Mouse (Mus musculus): Measurements from ENCODE around the gene Agap1.
A peak's percentile ranks its signal among the peaks of the same experiment; 100 is the strongest.

Agap1 gene

GRCm38 (mm10) chr1:89509763-89510340 is 55.2 kb downstream of the Agap1 start:
- DNase-seq: no peak

- DNase-seq: no peak
Observed at GRCm38 (mm10) chr1:89510731-89511130, 56.1 kb downstream of the Agap1 start.

GRCm38 (mm10) chr1:89513616-89514283 is 59.1 kb downstream of the Agap1 start:
- DNase-seq: no peak

GRCm38 (mm10) chr1:89515808-89516560 is 61.4 kb downstream of the Agap1 start:
- no peak for DNase-seq

GRCm38 (mm10) chr1:89517817-89518216 is 63.2 kb downstream of the Agap1 start:
- no peak for DNase-seq

GRCm38 (mm10) chr1:89519914-89520643 is 65.5 kb downstream of the Agap1 start:
- no peak for DNase-seq

GRCm38 (mm10) chr1:89521406-89521805 is 66.8 kb downstream of the Agap1 start:
- DNase-seq: no peak

GRCm38 (mm10) chr1:89521935-89522535 is 67.4 kb downstream of the Agap1 start:
- no peak for DNase-seq

GRCm38 (mm10) chr1:89524369-89524768 is 69.8 kb downstream of the Agap1 start:
- DNase-seq: peak; percentile 94 to 97

GRCm38 (mm10) chr1:89524998-89525397 is 70.4 kb downstream of the Agap1 start:
- peak in 1 of 2 experiments; percentile 31 for DNase-seq

GRCm38 (mm10) chr1:89525825-89526224 is 71.2 kb downstream of the Agap1 start:
- peak; percentile 85 to 88 for DNase-seq

- DNase-seq: no peak
Observed at GRCm38 (mm10) chr1:89528671-89529276, 74.2 kb downstream of the Agap1 start.

GRCm38 (mm10) chr1:89533702-89534101 is 79.1 kb downstream of the Agap1 start:
- no peak for DNase-seq

- no peak for DNase-seq
Observed at GRCm38 (mm10) chr1:89535206-89535605, 80.6 kb downstream of the Agap1 start.

- DNase-seq: no peak
Observed at GRCm38 (mm10) chr1:89538163-89538946, 83.7 kb downstream of the Agap1 start.

GRCm38 (mm10) chr1:89539127-89539526 is 84.5 kb downstream of the Agap1 start:
- no peak for DNase-seq

- DNase-seq: no peak
Observed at GRCm38 (mm10) chr1:89541151-89541550, 86.5 kb downstream of the Agap1 start.

- no peak for DNase-seq
Observed at GRCm38 (mm10) chr1:89542464-89542863, 87.9 kb downstream of the Agap1 start.

- DNase-seq: no peak
Observed at GRCm38 (mm10) chr1:89543312-89543711, 88.7 kb downstream of the Agap1 start.

GRCm38 (mm10) chr1:89544094-89544493 is 89.5 kb downstream of the Agap1 start:
- DNase-seq: no peak

GRCm38 (mm10) chr1:89545099-89545498 is 90.5 kb downstream of the Agap1 start:
- no peak for DNase-seq

Data from cerebellum, postnatal 25 days (tissue).